Mouse (Mus musculus) mammary gland, adult 2 months (tissue): ENCODE measurements around the gene Hspa4l. TPM values are rescaled to one million over a fixed set of nuclear protein-coding genes. Genes with fewer than 3 reads are reported as not detected.

Source experiments
- polyA plus RNA-seq: library from polyadenylated mRNA; depleted of rRNA; stranded (reverse); fragments of >200 nt; gene quantifications from 2 replicates; pipeline ENCODE4 v1.2.3, GENCODE M21; 2012; ENCODE audit warnings: low replicate concordance; rRNA removed

Gene Hspa4l
- 3.4 and 14.3 TPM in 2 replicates for polyA plus RNA-seq

GRCm38 (mm10) chr3:40744024-40744835 is at the start of gene Hspa4l:
TSS of gene Hspa4l (plus strand) at chr3:40744495.

GRCm38 (mm10) chr3:40708655-40709054 is 35.6 kb upstream of the Hspa4l start, which contains the start of gene Slc25a31:
TSS of gene Slc25a31 (plus strand) at chr3:40708855.

DNA sequence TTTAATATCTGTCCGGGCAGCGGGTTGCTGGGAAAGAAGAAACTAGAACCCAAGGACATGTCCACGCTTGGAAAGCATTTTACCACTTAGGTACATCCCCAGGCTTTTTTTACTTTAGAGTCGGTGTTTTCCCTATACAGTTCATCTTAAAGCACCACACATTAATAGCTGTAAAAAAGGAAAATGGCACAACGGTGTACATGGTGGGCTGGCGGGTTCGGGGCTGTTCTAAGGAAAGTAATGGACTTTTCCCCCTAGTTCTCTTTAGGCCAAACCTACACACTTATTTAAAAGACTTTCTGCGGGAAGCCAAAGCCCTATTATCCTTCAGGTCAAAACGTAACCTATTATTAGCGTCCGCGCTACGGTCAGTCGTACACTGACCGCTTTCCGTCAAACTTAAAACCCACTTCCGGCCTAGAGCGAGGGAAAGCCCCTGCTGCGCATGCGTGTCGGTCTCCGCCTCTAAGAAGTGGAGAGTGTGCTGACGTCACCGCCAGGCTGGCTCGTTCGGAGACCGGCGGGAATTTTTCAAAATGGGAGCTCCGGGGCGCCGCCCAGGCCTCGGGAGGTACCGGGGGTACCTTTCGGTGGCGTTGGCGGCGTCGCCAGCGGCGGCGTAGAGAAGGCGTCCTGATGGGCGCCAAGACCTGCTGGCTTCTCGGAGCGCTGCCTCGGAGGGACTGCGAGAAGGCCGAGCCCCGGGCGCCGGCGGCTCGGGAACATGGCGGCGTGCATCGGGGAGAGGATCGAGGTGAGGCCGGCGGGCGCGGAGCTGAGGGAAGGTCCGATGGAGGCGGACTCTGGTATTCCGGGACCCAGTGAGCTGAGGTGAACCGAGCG is 55.5 kb downstream of the Hspa4l start, which contains the start of gene Plk4:
Gene Plk4 (plus strand): TSS at position 490 of the 843 bp plus-strand sequence.

Other genes starting within 250 kb of the Hspa4l start
- gene Intu, start 213.2 kb upstream of the Hspa4l start, polyA plus RNA-seq: 1.4 TPM in 2 replicates
- gene Slc25a31, start 35.6 kb upstream of the Hspa4l start, polyA plus RNA-seq: 0.07 and 0.09 TPM in 2 replicates
- 1.9 and 2.1 TPM in 2 replicates for gene Plk4, start 55.5 kb downstream of the Hspa4l start, polyA plus RNA-seq
- gene Mfsd8, start 102.4 kb downstream of the Hspa4l start, polyA plus RNA-seq: 3.9 and 13.7 TPM in 2 replicates
- gene Abhd18, start 102.5 kb downstream of the Hspa4l start, polyA plus RNA-seq: 3.4 and 6.8 TPM in 2 replicates
- gene 1700034I23Rik, start 158.0 kb downstream of the Hspa4l start, polyA plus RNA-seq: not detected in 2 replicates
- gene Larp1b, start 205.3 kb downstream of the Hspa4l start, polyA plus RNA-seq: 6.3 and 16.0 TPM in 2 replicates